Mouse (Mus musculus): ENCODE results near the gene Ldhd. TPM values are rescaled to one million over a fixed set of nuclear protein-coding genes. Genes with fewer than 3 reads are reported as not detected.
A peak's percentile ranks its signal among the peaks of the same experiment; 100 is the strongest.

Gene Ldhd
- 0.74 and 0.85 TPM in 2 replicates for polyA plus RNA-seq (2014; fragmentation: Nextera tagmentation; extraction: Ambion mirVana)

DNA sequence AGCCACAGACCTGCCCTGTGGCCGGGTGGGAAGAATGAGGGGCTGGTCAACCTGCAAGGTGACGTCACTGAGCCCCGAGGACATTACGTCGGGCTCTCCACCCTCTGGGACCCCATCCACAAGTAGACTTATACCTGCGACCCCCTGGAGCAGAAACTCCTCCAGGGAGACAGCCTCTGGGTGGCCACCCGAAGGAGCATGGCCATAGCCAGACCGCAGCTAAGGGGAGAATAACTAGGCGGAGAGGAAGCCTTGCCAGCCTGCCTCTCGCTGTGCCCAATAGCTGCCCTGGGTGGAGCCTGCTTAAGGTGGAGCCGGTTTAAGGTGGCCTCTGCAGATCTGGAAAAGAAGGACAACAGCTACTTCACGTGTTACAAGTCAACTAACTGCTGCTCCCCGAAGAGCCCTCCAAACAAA is at the start of gene Ldhd:
Gene Ldhd (minus strand): TSS at position 270 of the 417 bp plus-strand sequence.
- H3K27me3 ChIP-seq (ENCODE audit: control insufficient read depth, insufficient read depth, low read length) = no peaks in the 10 kb centered on the region
- ATAC-seq (ENCODE audit: insufficient number of reproducible peaks, insufficient read depth, low FRiP score, low read depth) = no peak
- peaks cover 2% of the 10 kb centered on the region; the same call in 1 of the 2 replicates for H3K36me3 ChIP-seq (ENCODE audit: control insufficient read depth, insufficient read depth, low read length)
- H3K9me3 ChIP-seq (ENCODE audit: control insufficient read depth, low read length) = no peaks in the 10 kb centered on the region
- H3K4me2 ChIP-seq (ENCODE audit: low read length) = peak within 1 kb of the TSS; percentile 72
- no peak within 1 kb of the TSS for H3K27ac ChIP-seq (replicated peaks in 1 of 2; ENCODE audit: control insufficient read depth in 1 of 2, insufficient read depth in 1 of 2, low read depth in 2 of 2, low read length in 2 of 2)
- peak within 1 kb of the TSS; percentile 39 to 40 for H3K4me3 ChIP-seq (ENCODE audit: control insufficient read depth in 1 of 2, insufficient read depth in 1 of 2, low read depth in 1 of 2, low read length in 2 of 2)
- H3K4me1 ChIP-seq (ENCODE audit: control insufficient read depth in 2 of 2, insufficient read depth in 2 of 2, low read length in 2 of 2) = peaks cover 2 to 7% of the 10 kb centered on the region in 2 experiments; a peak in 3 of 4 replicates
- peak within 1 kb of the TSS; percentile 65 for H3K9ac ChIP-seq (ENCODE audit: low read length)
- whole genome bisulfite sequencing = 26% methylated on average over 13 of the region's 13 CpGs

GRCm38 (mm10) chr8:111678848-111679247 is 48.7 kb upstream of the Ldhd start:
- no peaks in the 10 kb centered on the region for H3K4me1 ChIP-seq (ENCODE audit: control insufficient read depth in 2 of 2, insufficient read depth in 2 of 2, low read length in 2 of 2)
- no peak for ATAC-seq (ENCODE audit: insufficient number of reproducible peaks, insufficient read depth, low FRiP score, low read depth)
- H3K27ac ChIP-seq (replicated peaks in 1 of 2; ENCODE audit: control insufficient read depth in 1 of 2, insufficient read depth in 1 of 2, low read depth in 2 of 2, low read length in 2 of 2) = no peak overlapping the region
- H3K4me3 ChIP-seq (ENCODE audit: control insufficient read depth in 1 of 2, insufficient read depth in 1 of 2, low read depth in 1 of 2, low read length in 2 of 2) = no peak overlapping the region
- 93% methylated on average over 7 of the region's 7 CpGs for WGBS
- no peak overlapping the region for H3K9ac ChIP-seq (ENCODE audit: low read length)
- H3K27me3 ChIP-seq (ENCODE audit: control insufficient read depth, insufficient read depth, low read length) = no peaks in the 10 kb centered on the region
- H3K4me2 ChIP-seq (ENCODE audit: low read length) = no peak overlapping the region
- no peaks in the 10 kb centered on the region for H3K36me3 ChIP-seq (ENCODE audit: control insufficient read depth, insufficient read depth, low read length)
- peaks cover 6% of the 10 kb centered on the region; the same call in 1 of the 2 replicates for H3K9me3 ChIP-seq (ENCODE audit: control insufficient read depth, low read length)

GRCm38 (mm10) chr8:111678111-111678510 is 47.9 kb upstream of the Ldhd start:
- Histone ChIP-seq H3K27ac (replicated peaks in 1 of 2; ENCODE audit: control insufficient read depth in 1 of 2, insufficient read depth in 1 of 2, low read depth in 2 of 2, low read length in 2 of 2) (no peak overlapping the region), H3K9ac (ENCODE audit: low read length) (no peak overlapping the region), H3K4me2 (ENCODE audit: low read length) (no peak overlapping the region), H3K4me1 (ENCODE audit: control insufficient read depth in 2 of 2, insufficient read depth in 2 of 2, low read length in 2 of 2) (no peaks in the 10 kb centered on the region), H3K36me3 (ENCODE audit: control insufficient read depth, insufficient read depth, low read length) (no peaks in the 10 kb centered on the region), H3K9me3 (ENCODE audit: control insufficient read depth, low read length) (peaks cover 6% of the 10 kb centered on the region; the same call in 1 of the 2 replicates), H3K27me3 (ENCODE audit: control insufficient read depth, insufficient read depth, low read length) (no peaks in the 10 kb centered on the region), H3K4me3 (ENCODE audit: control insufficient read depth in 1 of 2, insufficient read depth in 1 of 2, low read depth in 1 of 2, low read length in 2 of 2) (no peak overlapping the region)
- no peak for ATAC-seq (ENCODE audit: insufficient number of reproducible peaks, insufficient read depth, low FRiP score, low read depth)
- WGBS = 30% methylated on average over 3 of the region's 3 CpGs

DNA sequence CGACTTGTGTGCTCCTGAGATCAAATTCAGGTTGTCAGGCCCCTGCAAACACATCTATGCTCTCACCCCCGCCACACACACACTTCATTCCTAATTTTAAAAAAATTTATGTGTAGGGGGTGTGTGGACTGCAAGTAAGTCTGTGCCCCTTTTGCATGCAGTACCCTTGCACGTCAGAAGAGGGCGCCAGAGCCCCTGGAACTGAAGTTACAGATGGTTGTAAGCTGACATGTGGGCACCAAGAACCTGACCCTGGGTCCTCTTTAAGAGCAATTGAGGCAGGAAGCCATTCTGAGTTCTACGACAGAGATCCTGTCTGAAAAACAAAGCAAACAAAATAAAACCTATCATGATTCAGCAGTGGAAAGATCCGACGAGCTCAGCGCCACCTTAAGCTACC is 46.1 kb upstream of the Ldhd start:
- H3K4me1 ChIP-seq (ENCODE audit: control insufficient read depth in 2 of 2, insufficient read depth in 2 of 2, low read length in 2 of 2) = no peaks in the 10 kb centered on the region
- peaks cover 6% of the 10 kb centered on the region; the same call in 1 of the 2 replicates for H3K9me3 ChIP-seq (ENCODE audit: control insufficient read depth, low read length)
- ATAC-seq (ENCODE audit: insufficient number of reproducible peaks, insufficient read depth, low FRiP score, low read depth) = no peak
- no peaks in the 10 kb centered on the region for H3K27me3 ChIP-seq (ENCODE audit: control insufficient read depth, insufficient read depth, low read length)
- peaks cover 9% of the 10 kb centered on the region for H3K36me3 ChIP-seq (ENCODE audit: control insufficient read depth, insufficient read depth, low read length)
- WGBS = 76% methylated on average over 8 of the region's 8 CpGs
- H3K4me3 ChIP-seq (ENCODE audit: control insufficient read depth in 1 of 2, insufficient read depth in 1 of 2, low read depth in 1 of 2, low read length in 2 of 2) = no peak overlapping the region
- no peak overlapping the region for H3K9ac ChIP-seq (ENCODE audit: low read length)
- H3K4me2 ChIP-seq (ENCODE audit: low read length) = no peak overlapping the region
- no peak overlapping the region for H3K27ac ChIP-seq (replicated peaks in 1 of 2; ENCODE audit: control insufficient read depth in 1 of 2, insufficient read depth in 1 of 2, low read depth in 2 of 2, low read length in 2 of 2)

DNA sequence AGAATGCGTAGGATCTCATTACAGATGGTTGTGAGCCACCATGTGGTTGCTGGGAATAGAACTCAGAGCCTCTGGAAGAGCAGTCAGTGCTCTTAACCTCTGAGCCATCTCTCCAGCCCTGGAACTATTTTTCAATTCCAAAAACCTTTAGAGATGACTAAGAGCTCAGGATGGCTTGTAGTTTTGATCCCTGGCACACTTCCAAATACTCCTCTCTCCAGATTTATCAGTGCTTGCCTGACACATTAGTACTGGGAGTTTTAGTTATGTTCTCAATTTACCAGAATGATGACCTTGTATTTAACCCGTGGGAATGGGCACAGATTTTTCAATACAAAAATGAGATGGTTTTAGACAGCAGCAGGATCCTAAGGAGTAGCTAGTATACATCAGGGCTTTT is 36.6 kb upstream of the Ldhd start:
- no peaks in the 10 kb centered on the region for H3K4me1 ChIP-seq (ENCODE audit: control insufficient read depth in 2 of 2, insufficient read depth in 2 of 2, low read length in 2 of 2)
- H3K4me3 ChIP-seq (ENCODE audit: control insufficient read depth in 1 of 2, insufficient read depth in 1 of 2, low read depth in 1 of 2, low read length in 2 of 2) = no peak overlapping the region
- 78% methylated on average over 2 of the region's 2 CpGs for WGBS
- no peak overlapping the region for H3K27ac ChIP-seq (replicated peaks in 1 of 2; ENCODE audit: control insufficient read depth in 1 of 2, insufficient read depth in 1 of 2, low read depth in 2 of 2, low read length in 2 of 2)
- H3K9me3 ChIP-seq (ENCODE audit: control insufficient read depth, low read length) = peaks cover 6% of the 10 kb centered on the region; the same call in 1 of the 2 replicates
- ATAC-seq (ENCODE audit: insufficient number of reproducible peaks, insufficient read depth, low FRiP score, low read depth) = no peak
- H3K36me3 ChIP-seq (ENCODE audit: control insufficient read depth, insufficient read depth, low read length) = peaks cover 43% of the 10 kb centered on the region
- no peak overlapping the region for H3K9ac ChIP-seq (ENCODE audit: low read length)
- H3K27me3 ChIP-seq (ENCODE audit: control insufficient read depth, insufficient read depth, low read length) = no peaks in the 10 kb centered on the region
- H3K4me2 ChIP-seq (ENCODE audit: low read length) = no peak overlapping the region

DNA sequence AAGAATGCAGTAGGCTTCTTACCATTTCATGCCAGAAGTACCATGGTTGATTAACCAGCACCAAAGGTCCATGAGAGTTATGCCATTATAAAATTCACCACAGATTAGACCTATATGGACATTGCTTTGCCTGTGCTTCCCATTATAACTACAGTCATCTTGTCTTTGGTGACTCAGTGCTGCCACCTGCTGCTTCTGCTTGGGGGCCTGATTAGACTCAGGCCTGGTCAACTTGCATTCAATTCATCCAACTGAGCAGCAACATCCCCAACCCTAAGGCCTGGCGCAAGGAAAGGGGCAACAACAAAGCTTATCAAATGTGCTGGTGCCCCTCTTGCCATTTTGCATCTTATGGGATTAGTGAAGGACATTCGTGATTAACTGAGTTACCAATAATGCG is 32.3 kb upstream of the Ldhd start:
- 87% methylated on average over 3 of the region's 3 CpGs for WGBS
- peaks cover 2 to 9% of the 10 kb centered on the region in 2 experiments; a peak in 3 of 4 replicates for H3K4me1 ChIP-seq (ENCODE audit: control insufficient read depth in 2 of 2, insufficient read depth in 2 of 2, low read length in 2 of 2)
- no peak overlapping the region for H3K4me2 ChIP-seq (ENCODE audit: low read length)
- H3K4me3 ChIP-seq (ENCODE audit: control insufficient read depth in 1 of 2, insufficient read depth in 1 of 2, low read depth in 1 of 2, low read length in 2 of 2) = no peak overlapping the region
- no peaks in the 10 kb centered on the region for H3K27me3 ChIP-seq (ENCODE audit: control insufficient read depth, insufficient read depth, low read length)
- no peak overlapping the region for H3K9ac ChIP-seq (ENCODE audit: low read length)
- no peak for ATAC-seq (ENCODE audit: insufficient number of reproducible peaks, insufficient read depth, low FRiP score, low read depth)
- H3K9me3 ChIP-seq (ENCODE audit: control insufficient read depth, low read length) = no peaks in the 10 kb centered on the region
- H3K27ac ChIP-seq (replicated peaks in 1 of 2; ENCODE audit: control insufficient read depth in 1 of 2, insufficient read depth in 1 of 2, low read depth in 2 of 2, low read length in 2 of 2) = no peak overlapping the region
- H3K36me3 ChIP-seq (ENCODE audit: control insufficient read depth, insufficient read depth, low read length) = peaks cover 27% of the 10 kb centered on the region

DNA sequence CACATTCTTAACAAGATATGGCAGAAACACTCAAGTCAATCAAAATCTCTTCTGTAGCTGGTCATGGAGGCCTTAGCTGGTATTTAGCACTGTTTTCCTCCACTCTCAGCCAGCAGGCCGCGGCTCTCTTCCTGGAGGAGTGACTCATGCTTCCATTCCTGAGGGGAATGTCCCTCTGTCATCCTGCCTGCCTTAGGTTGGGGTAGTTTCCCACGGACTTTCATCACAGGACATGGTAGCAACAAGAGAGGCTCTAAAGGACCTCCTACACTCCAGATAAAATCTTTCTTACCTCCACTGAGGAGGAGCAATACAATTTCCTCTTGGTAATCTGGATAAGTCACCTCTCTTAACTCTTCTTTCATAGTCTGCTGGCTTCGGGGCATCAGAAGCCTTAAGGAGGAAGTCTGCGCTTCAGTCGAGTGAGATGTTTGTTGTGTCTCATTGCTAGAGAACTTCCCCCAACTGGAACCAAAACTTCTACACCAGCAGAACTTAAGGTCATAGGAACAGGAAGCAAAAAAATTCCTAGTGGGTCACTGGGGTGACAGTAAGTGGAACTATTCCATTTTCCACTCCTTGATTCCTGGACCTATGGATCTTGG is 28.7 kb upstream of the Ldhd start:
- peak; percentile 48 for ATAC-seq (ENCODE audit: insufficient number of reproducible peaks, insufficient read depth, low FRiP score, low read depth)
- H3K27me3 ChIP-seq (ENCODE audit: control insufficient read depth, insufficient read depth, low read length) = no peaks in the 10 kb centered on the region
- H3K36me3 ChIP-seq (ENCODE audit: control insufficient read depth, insufficient read depth, low read length) = peaks cover 21% of the 10 kb centered on the region
- WGBS = 43% methylated on average over 6 of the region's 6 CpGs
- H3K9ac ChIP-seq (ENCODE audit: low read length) = peak overlapping the region; percentile 21; the same call in 1 of the 2 replicates
- no peak overlapping the region for H3K4me3 ChIP-seq (ENCODE audit: control insufficient read depth in 1 of 2, insufficient read depth in 1 of 2, low read depth in 1 of 2, low read length in 2 of 2)
- H3K9me3 ChIP-seq (ENCODE audit: control insufficient read depth, low read length) = no peaks in the 10 kb centered on the region
- H3K4me2 ChIP-seq (ENCODE audit: low read length) = no peak overlapping the region
- peak overlapping the region; percentile 45 to 65; a peak in 3 of 4 replicates for H3K27ac ChIP-seq (replicated peaks in 1 of 2; ENCODE audit: control insufficient read depth in 1 of 2, insufficient read depth in 1 of 2, low read depth in 2 of 2, low read length in 2 of 2)
- peaks cover 2 to 9% of the 10 kb centered on the region in 2 experiments; a peak in 3 of 4 replicates for H3K4me1 ChIP-seq (ENCODE audit: control insufficient read depth in 2 of 2, insufficient read depth in 2 of 2, low read length in 2 of 2)

Measured in heart, embryonic 14.5 days (tissue).